Mouse (Mus musculus): ENCODE measurements at regions not wholly inside any gene's neighbourhood (a gene's known extent, or its start where the extent isn't known, plus 50 kb on each side); places are given as distances from the start of the nearest gene placed in this dataset.

DNA sequence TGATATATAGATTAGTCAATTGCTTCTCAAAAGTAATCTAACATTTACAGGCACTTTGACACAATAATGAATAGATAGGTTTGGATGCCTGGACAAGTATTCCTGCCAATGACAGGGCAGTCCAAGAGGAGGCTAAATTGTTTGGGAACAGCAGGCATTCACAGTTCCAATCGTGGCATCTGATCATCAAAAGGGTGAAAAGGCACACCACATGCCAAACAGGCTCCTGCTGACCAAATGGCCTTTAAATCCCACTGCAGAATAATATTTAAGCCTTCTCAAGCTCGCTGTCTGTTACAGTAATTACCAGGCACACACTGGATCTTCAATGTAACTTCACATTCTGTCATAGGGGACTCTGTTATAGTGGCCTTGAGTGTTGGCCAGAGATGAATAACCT, 222.1 kb upstream of the Lrrc3b start:
- Histone ChIP-seq H3K9ac (replicated peaks) (no peak overlapping the region), H3K27ac (no peak overlapping the region), H3K4me2 (ENCODE audit: low read depth) (no peak overlapping the region), H3K9me3 (ENCODE audit: control insufficient read depth, low read length) (no peaks in the 10 kb centered on the region), H3K27me3 (ENCODE audit: control insufficient read depth, insufficient read depth, low read length) (no peaks in the 10 kb centered on the region), H3K4me1 (replicated peaks; ENCODE audit: control insufficient read depth in 2 of 2, insufficient read depth in 2 of 2, low read length in 1 of 2) (no peaks in the 10 kb centered on the region), H3K36me3 (replicated peaks; ENCODE audit: control insufficient read depth, insufficient read depth, low read depth) (no peaks in the 10 kb centered on the region), H3K4me3 (ENCODE audit: insufficient read depth in 1 of 2, low read depth in 2 of 2, low read length in 2 of 2) (no peak overlapping the region)
- 30% methylated on average over 2 of the region's 2 CpGs for WGBS (ENCODE audit: insufficient replicate concordance)
- ATAC-seq (ENCODE audit: insufficient read depth) (no peak), DNase-seq (ENCODE audit: low read depth in 3 of 3, low spot score in 3 of 3) (no peak)
- no peak for TF ChIP-seq CTCF (IDR thresholded peaks at IDR 0.05; ENCODE audit: low read depth)

DNA sequence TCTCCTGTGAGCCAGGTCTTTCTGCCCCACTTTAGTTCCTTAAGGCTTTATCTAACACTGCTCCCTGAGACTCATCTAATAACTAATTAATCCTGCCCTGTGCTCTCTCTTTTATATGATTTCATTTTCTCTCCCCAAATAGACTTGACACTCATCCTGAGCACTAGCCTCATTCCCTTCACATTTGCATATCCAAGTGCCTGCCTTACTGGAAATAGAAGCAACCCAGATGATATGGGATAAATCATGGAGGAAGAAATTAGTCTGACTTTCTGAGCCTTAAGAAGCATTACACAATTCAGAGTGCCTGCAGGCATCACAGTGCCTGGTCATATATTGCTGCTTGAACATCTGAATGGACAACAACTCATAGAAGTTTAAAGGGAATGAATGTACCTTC, 233.5 kb upstream of the Lrrc3b start:
- Histone ChIP-seq H3K27me3 (ENCODE audit: control insufficient read depth, insufficient read depth, low read length) (no peaks in the 10 kb centered on the region), H3K9ac (replicated peaks) (no peak overlapping the region), H3K36me3 (replicated peaks; ENCODE audit: control insufficient read depth, insufficient read depth, low read depth) (no peaks in the 10 kb centered on the region), H3K4me2 (ENCODE audit: low read depth) (no peak overlapping the region), H3K9me3 (ENCODE audit: control insufficient read depth, low read length) (no peaks in the 10 kb centered on the region), H3K4me1 (replicated peaks; ENCODE audit: control insufficient read depth in 2 of 2, insufficient read depth in 2 of 2, low read length in 1 of 2) (no peaks in the 10 kb centered on the region), H3K27ac (no peak overlapping the region), H3K4me3 (ENCODE audit: insufficient read depth in 1 of 2, low read depth in 2 of 2, low read length in 2 of 2) (no peak overlapping the region)
- DNase-seq (ENCODE audit: low read depth in 3 of 3, low spot score in 3 of 3) (no peak), ATAC-seq (ENCODE audit: insufficient read depth) (no peak)
- TF ChIP-seq CTCF (IDR thresholded peaks at IDR 0.05; ENCODE audit: low read depth), result no peak
- no peak for TF ChIP-seq EP300 (IDR thresholded peaks at IDR 0.05; ENCODE audit: low read depth)

DNA sequence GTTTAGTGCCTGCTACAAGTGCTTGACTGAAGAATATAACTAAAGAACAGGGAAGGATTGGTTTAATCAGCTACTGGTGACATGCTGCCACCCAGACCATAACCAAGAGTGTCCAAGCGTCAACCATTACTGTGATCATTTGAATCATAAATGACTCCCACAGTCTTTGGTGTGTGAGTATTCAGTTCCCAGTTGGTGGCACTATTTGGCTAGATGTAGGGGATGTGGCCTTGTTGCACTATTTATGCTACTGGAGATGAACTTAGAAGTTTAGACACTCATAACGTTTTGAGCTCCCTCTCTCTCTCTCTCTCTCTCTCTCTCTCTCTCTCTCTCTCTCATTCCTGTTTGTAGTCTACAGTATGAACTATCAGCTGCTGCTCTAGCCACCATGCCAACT, 238.4 kb upstream of the Lrrc3b start:
- H3K9ac ChIP-seq (replicated peaks), result no peak overlapping the region
- WGBS (ENCODE audit: insufficient replicate concordance), result 57% methylated on average over 2 of the region's 2 CpGs
- H3K9me3 ChIP-seq (ENCODE audit: control insufficient read depth, low read length), result no peaks in the 10 kb centered on the region
- no peak overlapping the region for H3K27ac ChIP-seq
- no peaks in the 10 kb centered on the region for H3K27me3 ChIP-seq (ENCODE audit: control insufficient read depth, insufficient read depth, low read length)
- no peak for TF ChIP-seq CTCF (IDR thresholded peaks at IDR 0.05; ENCODE audit: low read depth)
- TF ChIP-seq EP300 (IDR thresholded peaks at IDR 0.05; ENCODE audit: low read depth), result no peak
- no peaks in the 10 kb centered on the region for H3K36me3 ChIP-seq (replicated peaks; ENCODE audit: control insufficient read depth, insufficient read depth, low read depth)
- no peaks in the 10 kb centered on the region for H3K4me1 ChIP-seq (replicated peaks; ENCODE audit: control insufficient read depth in 2 of 2, insufficient read depth in 2 of 2, low read length in 1 of 2)
- ATAC-seq (ENCODE audit: insufficient read depth), result no peak
- no peak overlapping the region for H3K4me3 ChIP-seq (ENCODE audit: insufficient read depth in 1 of 2, low read depth in 2 of 2, low read length in 2 of 2)
- no peak for DNase-seq (ENCODE audit: low read depth in 3 of 3, low spot score in 3 of 3)
- no peak overlapping the region for H3K4me2 ChIP-seq (ENCODE audit: low read depth)

DNA sequence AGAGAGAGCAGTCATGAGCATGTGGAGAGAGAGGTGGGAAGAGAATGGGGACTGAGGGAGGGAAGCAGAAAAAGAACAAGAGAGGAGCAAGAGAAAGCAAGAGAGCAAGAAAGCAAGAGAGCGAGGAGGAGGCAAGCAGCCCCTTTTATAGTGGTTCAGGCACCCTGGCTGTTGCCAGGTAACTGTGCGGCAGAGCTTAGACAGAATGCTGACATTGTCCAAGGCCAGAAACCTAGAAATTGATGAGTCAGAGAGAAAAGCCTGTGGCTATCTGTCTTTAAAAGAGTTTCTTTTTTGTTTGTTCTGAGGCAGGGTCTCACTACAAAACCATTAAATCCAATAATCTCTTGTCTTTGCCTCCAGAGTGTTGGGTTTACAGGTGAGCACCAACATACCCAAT, 240.7 kb upstream of the Lrrc3b start:
- Histone ChIP-seq H3K27me3 (ENCODE audit: control insufficient read depth, insufficient read depth, low read length) (no peaks in the 10 kb centered on the region), H3K27ac (no peak overlapping the region), H3K4me1 (replicated peaks; ENCODE audit: control insufficient read depth in 2 of 2, insufficient read depth in 2 of 2, low read length in 1 of 2) (no peaks in the 10 kb centered on the region), H3K4me3 (ENCODE audit: insufficient read depth in 1 of 2, low read depth in 2 of 2, low read length in 2 of 2) (no peak overlapping the region), H3K36me3 (replicated peaks; ENCODE audit: control insufficient read depth, insufficient read depth, low read depth) (no peaks in the 10 kb centered on the region), H3K9ac (replicated peaks) (no peak overlapping the region), H3K4me2 (ENCODE audit: low read depth) (no peak overlapping the region), H3K9me3 (ENCODE audit: control insufficient read depth, low read length) (no peaks in the 10 kb centered on the region)
- ATAC-seq (ENCODE audit: insufficient read depth), result no peak
- WGBS (ENCODE audit: insufficient replicate concordance), result 55% methylated on average over 2 of the region's 2 CpGs
- TF ChIP-seq EP300 (IDR thresholded peaks at IDR 0.05; ENCODE audit: low read depth), result no peak
- TF ChIP-seq CTCF (IDR thresholded peaks at IDR 0.05; ENCODE audit: low read depth), result no peak
- no peak for DNase-seq (ENCODE audit: low read depth in 3 of 3, low spot score in 3 of 3)

DNA sequence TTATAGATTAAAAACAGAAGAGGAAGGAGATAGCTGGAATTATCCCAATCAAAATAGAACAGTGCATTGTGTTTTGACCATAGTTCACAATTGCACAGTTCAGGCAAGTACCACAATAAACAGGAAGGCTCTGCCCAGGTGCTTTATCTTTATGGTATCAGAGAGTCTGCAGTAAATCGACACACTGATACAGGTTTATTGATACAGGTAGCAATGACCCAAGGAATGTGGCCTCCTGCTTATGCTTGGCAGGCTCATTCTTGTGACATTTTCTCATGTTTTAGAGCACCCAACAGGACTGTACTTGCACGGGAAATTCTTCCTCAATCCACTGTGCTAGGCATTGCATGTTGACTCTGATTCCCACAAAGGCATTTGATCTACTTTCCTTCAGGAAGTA, 259.2 kb upstream of the Lrrc3b start:
- Histone ChIP-seq H3K4me3 (ENCODE audit: insufficient read depth in 1 of 2, low read depth in 2 of 2, low read length in 2 of 2) (no peak overlapping the region), H3K27me3 (ENCODE audit: control insufficient read depth, insufficient read depth, low read length) (no peaks in the 10 kb centered on the region), H3K4me1 (replicated peaks; ENCODE audit: control insufficient read depth in 2 of 2, insufficient read depth in 2 of 2, low read length in 1 of 2) (no peaks in the 10 kb centered on the region), H3K9me3 (ENCODE audit: control insufficient read depth, low read length) (no peaks in the 10 kb centered on the region), H3K27ac (no peak overlapping the region), H3K4me2 (ENCODE audit: low read depth) (no peak overlapping the region), H3K36me3 (replicated peaks; ENCODE audit: control insufficient read depth, insufficient read depth, low read depth) (no peaks in the 10 kb centered on the region), H3K9ac (replicated peaks) (no peak overlapping the region)
- no peak for ATAC-seq (ENCODE audit: insufficient read depth)
- no peak for DNase-seq (ENCODE audit: low read depth in 3 of 3, low spot score in 3 of 3)
- 46% methylated on average over 2 of the region's 2 CpGs for WGBS (ENCODE audit: insufficient replicate concordance)
- no peak for TF ChIP-seq EP300 (IDR thresholded peaks at IDR 0.05; ENCODE audit: low read depth)
- TF ChIP-seq CTCF (IDR thresholded peaks at IDR 0.05; ENCODE audit: low read depth), result no peak

DNA sequence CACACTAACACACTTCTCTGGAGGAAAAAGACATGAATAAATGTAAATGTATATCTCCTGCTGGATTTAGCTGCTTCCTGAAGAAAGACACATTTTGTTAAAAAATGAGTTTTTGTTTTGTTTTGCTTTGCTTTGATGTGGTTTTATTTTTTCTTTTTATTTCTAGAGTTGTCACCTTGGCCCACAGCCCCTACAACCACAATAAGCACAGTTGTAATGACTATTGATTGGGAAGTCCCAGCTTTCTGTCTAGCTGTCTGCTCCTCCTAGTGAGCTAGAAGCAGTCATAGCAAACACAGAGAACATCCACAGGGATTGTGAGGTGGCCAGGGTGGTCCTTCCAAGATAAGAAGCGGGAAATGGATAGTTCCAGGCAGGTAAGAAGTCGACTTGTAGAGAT, 259.8 kb upstream of the Lrrc3b start:
- TF ChIP-seq CTCF (IDR thresholded peaks at IDR 0.05; ENCODE audit: low read depth), result no peak
- no peak for TF ChIP-seq EP300 (IDR thresholded peaks at IDR 0.05; ENCODE audit: low read depth)
- ATAC-seq (ENCODE audit: insufficient read depth) (no peak), DNase-seq (ENCODE audit: low read depth in 3 of 3, low spot score in 3 of 3) (no peak)
- Histone ChIP-seq H3K9ac (replicated peaks) (no peak overlapping the region), H3K4me3 (ENCODE audit: insufficient read depth in 1 of 2, low read depth in 2 of 2, low read length in 2 of 2) (no peak overlapping the region), H3K27ac (no peak overlapping the region), H3K36me3 (replicated peaks; ENCODE audit: control insufficient read depth, insufficient read depth, low read depth) (no peaks in the 10 kb centered on the region), H3K9me3 (ENCODE audit: control insufficient read depth, low read length) (no peaks in the 10 kb centered on the region), H3K4me2 (ENCODE audit: low read depth) (no peak overlapping the region), H3K27me3 (ENCODE audit: control insufficient read depth, insufficient read depth, low read length) (no peaks in the 10 kb centered on the region), H3K4me1 (replicated peaks; ENCODE audit: control insufficient read depth in 2 of 2, insufficient read depth in 2 of 2, low read length in 1 of 2) (no peaks in the 10 kb centered on the region)
- 45% methylated on average over 2 of the region's 2 CpGs for WGBS (ENCODE audit: insufficient replicate concordance)

Data from liver, embryonic 14.5 days (tissue).